Mouse (Mus musculus): ENCODE data around the gene Anpep.

Anpep gene

DNA sequence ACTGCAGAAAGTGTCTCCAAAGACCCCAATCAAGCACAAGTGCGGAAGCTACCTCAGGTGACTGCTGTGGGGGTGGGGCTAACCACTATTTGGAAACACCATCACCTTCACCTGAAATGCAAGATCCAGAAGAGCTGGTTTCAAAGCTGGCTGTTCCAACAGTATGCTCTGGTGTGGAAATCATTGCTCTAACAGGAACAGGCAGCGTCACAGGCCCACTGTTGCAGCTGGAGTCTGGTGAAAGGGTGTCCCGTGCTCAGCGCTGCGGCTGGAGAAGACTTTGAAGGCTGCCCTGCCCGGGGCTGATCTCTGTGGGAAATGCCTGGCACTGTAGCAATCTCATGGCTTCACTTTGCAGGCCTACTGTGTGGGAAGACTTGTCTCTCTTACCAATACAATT, 12.5 kb upstream of the Anpep start:
- ChIA-PET CTCF (no interaction called here), POLR2A (interaction anchor here in 1 of 4 experiments (2.5 kb wide), 1 partner anchor 10 kb away, joined by 10 read pairs; no protein-coding TSS in a partner anchor)

- POLR2A ChIA-PET: interaction anchor here in 1 of 4 experiments (1.5 to 2.7 kb wide), 3 partner anchors 9 to 25 kb away, joined by 3 to 15 read pairs (median 5); no protein-coding TSS in a partner anchor
- CTCF ChIA-PET: no interaction called here
These were observed 11.0 kb upstream of the Anpep start for GRCm38 (mm10) chr7:79871797-79872345.

- CTCF ChIA-PET: interaction anchor here (0.5 to 1.4 kb wide), 5 partner anchors 12 to 246 kb away, joined by 3 to 8 read pairs (median 3); no protein-coding TSS in a partner anchor
- POLR2A ChIA-PET: interaction anchor here (0.6 to 2.7 kb wide), 24 partner anchors 8 to 1702 kb away, joined by 3 to 20 read pairs (median 4); partner anchors contain the start of genes Anpep (in 1 of the 4), Ap3s2 (in 1 of the 4) and Whamm (in 1 of the 4)
These were observed 8.3 kb upstream of the Anpep start for GRCm38 (mm10) chr7:79869072-79869719.

GRCm38 (mm10) chr7:79868475-79868874, 7.6 kb upstream of the Anpep start:
- CTCF ChIA-PET: interaction anchor here in 3 of 4 experiments (0.5 to 1.4 kb wide), 5 partner anchors 13 to 140 kb away, joined by 3 to 5 read pairs (median 3); no protein-coding TSS in a partner anchor

DNA sequence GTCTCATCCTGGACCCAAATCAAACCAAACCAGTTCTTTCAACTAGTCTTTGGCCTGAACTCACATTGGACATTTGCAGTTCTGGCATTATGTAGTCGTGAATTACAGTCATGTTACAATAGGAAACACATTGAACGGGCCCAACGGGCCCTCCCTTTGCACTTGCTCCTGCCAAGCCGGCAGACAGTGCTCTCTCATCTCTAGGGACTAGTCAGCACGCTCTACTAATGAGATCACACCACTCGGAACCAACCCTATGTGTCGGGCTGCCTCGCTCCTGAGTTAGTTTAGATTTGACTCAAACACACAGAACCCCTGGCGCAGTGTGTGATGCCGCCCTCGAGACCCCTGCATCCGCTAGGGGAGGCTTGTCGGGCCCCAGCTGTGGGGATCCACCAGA, 7.0 kb upstream of the Anpep start:
- POLR2A ChIA-PET: interaction anchor here in 2 of 4 experiments (1.0 to 1.9 kb wide), 8 partner anchors 9 to 214 kb away, joined by 3 to 8 read pairs (median 4); no protein-coding TSS in a partner anchor
- CTCF ChIA-PET: interaction anchor here in 1 of 4 experiments (1.0 kb wide), 1 partner anchor 69 kb away, joined by 3 read pairs; no protein-coding TSS in a partner anchor

More at GRCm38 (mm10) chr7:79868475-79868874, 7.6 kb upstream of the Anpep start:
- POLR2A ChIA-PET: interaction anchor here in 3 of 4 experiments (0.8 to 1.9 kb wide), 12 partner anchors 10 to 392 kb away, joined by 3 to 8 read pairs (median 4); no protein-coding TSS in a partner anchor

- POLR2A ChIA-PET: interaction anchor here in 1 of 4 experiments (0.8 to 1.4 kb wide), 6 partner anchors 8 to 74 kb away, joined by 3 to 4 read pairs (median 4); no protein-coding TSS in a partner anchor
- CTCF ChIA-PET: interaction anchor here in 1 of 4 experiments (0.7 kb wide), 1 partner anchor 14 kb away, joined by 5 read pairs; no protein-coding TSS in a partner anchor
These were observed 5.6 kb upstream of the Anpep start for GRCm38 (mm10) chr7:79866294-79867000.

DNA sequence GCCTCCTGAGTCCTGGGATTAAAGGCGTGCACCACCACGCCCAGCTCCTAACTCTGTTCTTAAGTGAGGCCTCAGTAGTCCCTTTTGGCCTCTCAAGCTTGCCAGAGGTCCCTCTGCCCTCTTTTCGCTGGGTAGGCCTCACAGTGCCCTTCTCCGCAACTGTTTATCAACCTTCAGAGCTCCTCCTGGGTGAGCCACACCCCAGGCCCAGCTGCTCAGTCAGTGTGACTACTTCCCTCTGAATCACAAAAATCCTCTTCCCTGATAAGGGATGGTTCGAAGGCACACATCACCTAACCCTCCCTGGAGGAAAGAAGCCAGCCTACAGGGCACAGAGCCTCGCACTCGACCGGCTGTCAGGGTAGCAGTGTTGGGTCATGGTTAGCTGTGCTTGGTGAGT, 935 bp upstream of the Anpep start:
- ChIA-PET CTCF (interaction anchor here in 3 of 4 experiments (0.6 to 1.5 kb wide), 7 partner anchors 9 to 249 kb away, joined by 3 to 6 read pairs (median 3); no protein-coding TSS in a partner anchor), POLR2A (interaction anchor here in 3 of 4 experiments (0.6 to 2.2 kb wide), 19 partner anchors 8 to 268 kb away, joined by 3 to 9 read pairs (median 5); no protein-coding TSS in a partner anchor)

- ChIA-PET CTCF (interaction anchor here in 1 of 4 experiments (1.4 kb wide), 1 partner anchor 60 kb away, joined by 3 read pairs; no protein-coding TSS in a partner anchor), POLR2A (interaction anchor here in 2 of 4 experiments (0.9 to 1.5 kb wide), 3 partner anchors 9 to 24 kb away, joined by 3 to 4 read pairs (median 3); no protein-coding TSS in a partner anchor)
These were observed 1.8 kb downstream of the Anpep start for GRCm38 (mm10) chr7:79858956-79859630.

GRCm38 (mm10) chr7:79858202-79858934, 2.5 kb downstream of the Anpep start:
- POLR2A ChIA-PET: interaction anchor here in 2 of 4 experiments (0.9 to 1.6 kb wide), 6 partner anchors 8 to 24 kb away, joined by 3 to 4 read pairs (median 3); no protein-coding TSS in a partner anchor
- CTCF ChIA-PET: interaction anchor here in 2 of 4 experiments (0.6 to 1.1 kb wide), 2 partner anchors 62 to 72 kb away, joined by 3 to 5 read pairs; no protein-coding TSS in a partner anchor

GRCm38 (mm10) chr7:79856305-79856704, 4.6 kb downstream of the Anpep start:
- ChIA-PET POLR2A (interaction anchor here in 2 of 4 experiments (0.7 to 1.6 kb wide), 3 partner anchors 8 to 274 kb away, joined by 3 to 4 read pairs (median 3); no protein-coding TSS in a partner anchor), CTCF (interaction anchor here in 2 of 4 experiments (0.7 kb wide), 2 partner anchors 39 to 57 kb away, joined by 3 to 6 read pairs; no protein-coding TSS in a partner anchor)

DNA sequence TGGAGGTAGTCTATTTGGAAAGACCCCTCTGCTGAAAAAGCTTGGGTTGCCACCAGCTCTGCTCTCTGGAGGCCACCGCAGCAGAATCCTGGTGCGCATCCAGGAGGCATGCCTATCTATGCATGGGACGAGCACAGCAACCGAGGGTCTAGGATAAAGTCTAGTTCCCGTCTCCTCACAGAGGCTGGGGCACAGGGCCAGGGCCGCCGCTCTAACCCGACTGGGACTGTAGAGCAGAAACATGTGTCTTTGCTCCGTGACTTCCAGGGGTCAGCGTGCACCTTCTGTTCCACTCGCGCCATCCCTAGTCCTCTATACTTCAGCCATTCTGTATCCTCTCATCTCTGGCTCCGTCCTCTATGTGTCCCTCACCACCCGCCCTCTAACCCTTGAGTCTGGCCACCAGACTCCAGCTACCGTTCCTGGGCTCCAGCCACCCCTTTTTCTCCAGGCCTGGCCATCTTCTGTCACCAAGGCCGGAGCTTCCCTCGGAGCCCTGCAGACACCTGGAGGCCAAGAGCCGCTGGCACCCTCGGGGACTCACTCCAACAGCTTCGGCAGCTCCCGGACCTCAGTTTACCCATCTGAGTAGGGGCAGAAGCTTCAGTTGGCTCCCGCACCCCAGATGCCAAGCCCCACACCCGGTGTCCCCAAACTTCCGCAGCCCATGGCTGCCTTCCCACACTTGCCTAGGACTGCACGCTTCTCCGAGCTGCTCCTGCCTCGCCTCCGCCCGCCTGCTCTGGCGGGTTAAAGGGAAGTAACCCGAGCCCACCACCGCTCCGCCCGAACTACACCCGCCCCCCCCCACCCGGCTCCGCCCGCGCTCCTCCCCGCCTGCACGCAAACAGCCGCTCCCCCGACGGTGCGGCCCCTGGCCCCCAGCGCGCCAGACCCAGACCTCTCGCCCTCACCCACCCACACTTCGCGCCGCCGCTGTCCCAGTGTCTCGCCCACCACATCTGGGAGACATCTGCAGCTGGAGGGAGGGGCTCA, 13.1 kb downstream of the Anpep start:
- CTCF ChIA-PET: interaction anchor here in 1 of 4 experiments (0.6 kb wide), 1 partner anchor 334 kb away, joined by 5 read pairs; no protein-coding TSS in a partner anchor
- POLR2A ChIA-PET: interaction anchor here in 3 of 4 experiments (0.5 to 2.1 kb wide), 20 partner anchors 10 to 237 kb away, joined by 3 to 9 read pairs (median 3); partner anchors contain the start of gene Anpep (in 2 of the 3)

DNA sequence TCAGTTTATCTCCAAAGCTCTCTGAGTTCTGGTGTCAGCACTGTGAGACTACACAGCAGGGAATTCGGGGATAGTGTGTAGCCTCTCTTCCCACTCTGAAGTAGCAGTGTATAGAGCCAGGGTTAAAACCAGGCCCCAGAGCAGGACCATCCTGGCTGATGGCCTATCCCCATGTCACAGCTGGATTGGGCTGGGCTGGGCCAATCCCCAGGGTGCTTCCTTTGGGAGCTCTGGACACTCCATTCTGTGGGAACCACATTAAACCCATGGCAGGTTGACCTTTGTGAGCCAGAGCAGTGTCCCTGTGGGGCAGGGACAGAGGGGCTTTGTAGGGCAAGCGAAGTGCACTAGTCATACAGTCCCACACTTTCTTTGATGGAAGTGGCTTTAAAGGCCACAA, 14.5 kb downstream of the Anpep start:
- POLR2A ChIA-PET: interaction anchor here in 1 of 4 experiments (0.6 to 2.1 kb wide), 5 partner anchors 14 to 1429 kb away, joined by 3 to 7 read pairs (median 3); partner anchors contain the start of gene Anpep

GRCm38 (mm10) chr7:79844090-79844802, 16.6 kb downstream of the Anpep start:
- ChIA-PET POLR2A (interaction anchor here in 2 of 4 experiments (0.7 to 0.9 kb wide), 3 partner anchors 16 to 53 kb away, joined by 3 read pairs; partner anchors contain the start of gene Anpep (in 1 of the 2)), CTCF (interaction anchor here in 1 of 4 experiments (0.6 kb wide), 1 partner anchor 22 kb away, joined by 5 read pairs; no protein-coding TSS in a partner anchor)

More for the DNA sequence above, 14.5 kb downstream of the Anpep start:
- CTCF ChIA-PET: no interaction called here

GRCm38 (mm10) chr7:79842163-79842562, 18.7 kb downstream of the Anpep start:
- ChIA-PET POLR2A (interaction anchor here in 2 of 4 experiments (0.5 to 1.3 kb wide), 2 partner anchors 8 to 23 kb away, joined by 4 read pairs; no protein-coding TSS in a partner anchor), CTCF (interaction anchor here (0.5 to 0.9 kb wide), 4 partner anchors 11 to 1030 kb away, joined by 3 to 5 read pairs (median 4); no protein-coding TSS in a partner anchor)

DNA sequence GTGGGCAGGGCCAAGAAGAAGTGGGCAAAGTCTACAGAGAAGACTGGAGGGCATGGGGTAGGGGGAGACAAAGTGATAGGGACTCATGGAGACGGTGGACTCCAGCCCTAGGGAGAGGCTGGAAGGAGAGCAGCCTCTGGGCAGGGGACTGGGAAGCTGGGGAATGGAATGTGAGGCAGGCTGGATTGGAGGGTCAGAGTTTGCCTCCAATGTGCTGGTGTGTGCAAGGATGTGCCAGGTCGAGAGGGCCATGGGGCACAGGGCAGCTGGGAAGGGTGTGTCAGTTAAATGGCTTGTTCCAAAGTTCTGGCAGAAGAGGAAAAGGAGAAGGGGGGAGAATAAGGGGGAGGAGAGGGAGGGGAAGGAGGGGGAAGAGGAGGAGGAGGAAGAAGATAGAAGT, 23.6 kb downstream of the Anpep start:
- CTCF ChIA-PET: interaction anchor here in 1 of 4 experiments (0.6 kb wide), 1 partner anchor 159 kb away, joined by 3 read pairs; no protein-coding TSS in a partner anchor
- POLR2A ChIA-PET: no interaction called here
